Mouse (Mus musculus) embryonic facial prominence, embryonic 13.5 days (tissue): ENCODE measurements around the gene Tspan17. TPM values are rescaled to one million over a fixed set of nuclear protein-coding genes. Genes with fewer than 3 reads are reported as not detected.

Experiments
- ATAC-seq: fragments of 200-750 bp; cut with Nextera tagmentation; 2 replicates; pipeline ENCODE4 v1.8.0; 2017; ENCODE audit warnings: low read depth; ENCODE audit not compliant: insufficient number of reproducible peaks, insufficient read depth, low FRiP score, low TSS enrichment
- H3K27ac ChIP-seq: fragments of 300-500 bp; sonication (generic); 2 replicates; pipeline ENCODE4 v1.5.1; 2015; ENCODE audit warnings: moderate library complexity, mild to moderate bottlenecking, inconsistent platforms
- H3K27me3 ChIP-seq: fragments of 300-500 bp; sonication (generic); 2 replicates; pipeline ENCODE4 v1.6.1; 2015; ENCODE audit warnings: mild to moderate bottlenecking, inconsistent platforms
- H3K36me3 ChIP-seq: fragments of 300-500 bp; sonication (generic); 2 replicates; pipeline ENCODE4 v1.6.1; 2015; ENCODE audit warnings: mild to moderate bottlenecking, inconsistent platforms
- H3K4me1 ChIP-seq: fragments of 300-500 bp; sonication (generic); 2 replicates; pipeline ENCODE4 v1.6.1; 2015; ENCODE audit warnings: inconsistent platforms
- H3K4me2 ChIP-seq: fragments of 300-500 bp; sonication (generic); 2 replicates; pipeline ENCODE4 v1.6.1; 2015; ENCODE audit warnings: moderate library complexity, mild to moderate bottlenecking, inconsistent platforms
- H3K4me3 ChIP-seq: fragments of 300-500 bp; sonication (generic); 2 replicates; pipeline ENCODE4 v1.5.1; 2015; ENCODE audit warnings: mild to moderate bottlenecking, inconsistent platforms
- H3K9ac ChIP-seq: fragments of 300-500 bp; sonication (generic); 2 replicates; pipeline ENCODE4 v1.6.1; 2015; ENCODE audit warnings: mild to moderate bottlenecking, inconsistent platforms
- H3K9me3 ChIP-seq: fragments of 300-500 bp; sonication (generic); 2 replicates; pipeline ENCODE4 v1.6.1; 2016; ENCODE audit warnings: inconsistent platforms
- WGBS: fragments of 180-500 bp; shearing (Covaris S2); methylation state at CpG from one replicate; pipeline ENCODE4 v1.1.7; 2015; ENCODE audit warnings: mixed read lengths; 5-methylcytosine and 5-hydroxymethylcytosine counted together
- polyA plus RNA-seq: library from polyadenylated mRNA; unstranded; fragments of >200 nt; fragmentation: Nextera tagmentation; extraction: Ambion mirVana; gene quantifications from 2 replicates; pipeline ENCODE4 v1.2.1, GENCODE M21; 2015

Tspan17 gene
- polyA plus RNA-seq, 1 experiment from 2014 or later = 7.6 TPM

DNA sequence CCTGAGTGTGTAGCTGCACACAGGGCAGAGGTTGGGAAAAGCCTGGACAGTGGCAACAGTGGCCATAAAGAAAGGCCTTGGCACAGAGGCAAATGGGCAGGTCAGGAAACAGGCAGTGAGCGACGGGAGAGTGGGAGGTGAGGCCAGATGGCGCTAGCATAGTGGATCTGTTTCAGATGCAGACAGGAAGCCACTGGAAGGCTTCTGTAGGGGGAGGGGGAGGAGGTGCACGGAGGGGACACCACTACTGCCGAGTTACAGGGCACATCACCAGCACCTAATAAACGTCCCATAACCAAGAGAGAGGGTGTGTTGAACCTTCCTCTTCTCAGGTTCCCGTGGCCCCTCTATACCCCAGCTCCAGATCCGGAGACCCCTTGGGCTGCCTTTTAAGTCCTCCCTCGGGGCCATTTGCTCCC lies 48.3 kb downstream of the Tspan17 start:
- peaks cover 5% of the 10 kb centered on the region for H3K9me3 ChIP-seq
- 5% methylated on average over 9 of the region's 9 CpGs for WGBS
- peak overlapping the region; percentile 16; the same call in 1 of the 2 replicates for H3K9ac ChIP-seq
- no peaks in the 10 kb centered on the region for H3K36me3 ChIP-seq
- H3K27ac ChIP-seq = no peak overlapping the region
- no peak overlapping the region for H3K4me3 ChIP-seq
- no peaks in the 10 kb centered on the region; the same call in 1 of the 2 replicates for H3K27me3 ChIP-seq
- peak overlapping the region; percentile 35 for H3K4me2 ChIP-seq
- peaks cover 13% of the 10 kb centered on the region for H3K4me1 ChIP-seq
- no peak for ATAC-seq

DNA sequence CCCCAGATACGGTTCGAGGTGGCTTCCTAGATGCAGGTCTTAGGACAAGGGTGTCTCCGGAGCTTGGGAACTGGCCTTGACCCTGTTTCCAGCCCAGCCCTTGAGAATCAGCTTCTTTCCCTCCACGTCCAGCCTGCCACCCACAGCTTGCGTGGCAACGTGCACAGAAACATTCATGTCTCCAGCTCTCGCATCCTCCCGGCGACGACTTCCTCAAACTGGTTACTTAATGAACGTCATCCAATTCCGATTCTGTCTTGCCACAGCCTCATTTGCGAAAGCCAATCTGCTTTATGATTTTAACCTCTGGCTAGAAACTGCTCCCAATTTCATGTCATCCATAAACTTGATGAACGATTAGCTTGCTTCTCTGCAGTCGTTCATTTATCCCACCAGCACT lies 49.4 kb downstream of the Tspan17 start:
- H3K36me3 ChIP-seq = no peaks in the 10 kb centered on the region
- no peak overlapping the region for H3K4me2 ChIP-seq

DNA sequence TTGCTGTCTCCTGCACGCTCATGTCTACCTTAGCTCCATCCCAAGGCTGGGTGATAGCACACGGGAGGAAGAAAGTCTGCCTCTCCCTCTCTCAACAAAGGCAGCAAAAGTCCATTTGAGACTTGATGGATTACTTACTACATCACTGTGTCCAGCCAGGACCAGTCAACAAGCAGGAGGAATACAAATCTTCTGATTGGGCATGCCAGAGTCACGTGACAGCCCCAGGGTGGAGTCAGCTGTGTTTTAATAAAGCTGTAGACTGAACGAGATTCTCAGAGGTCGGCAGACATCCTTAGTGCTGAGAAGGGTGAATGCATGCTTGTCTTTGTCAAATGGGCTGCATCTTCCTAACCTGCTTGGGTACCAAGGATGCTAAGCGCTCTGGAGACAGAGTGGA lies 50.0 kb downstream of the Tspan17 start:
- H3K27me3 ChIP-seq = no peaks in the 10 kb centered on the region; the same call in 1 of the 2 replicates
- H3K4me3 ChIP-seq = no peak overlapping the region
- no peak overlapping the region for H3K9ac ChIP-seq
- 70% methylated on average over 6 of the region's 6 CpGs for WGBS
- no peaks in the 10 kb centered on the region for H3K36me3 ChIP-seq
- no peak for ATAC-seq
- H3K9me3 ChIP-seq = peaks cover 5% of the 10 kb centered on the region
- no peak overlapping the region for H3K4me2 ChIP-seq
- H3K4me1 ChIP-seq = peaks cover 13% of the 10 kb centered on the region
- H3K27ac ChIP-seq = no peak overlapping the region

More for the DNA sequence above, 49.4 kb downstream of the Tspan17 start:
- H3K4me1 ChIP-seq = peaks cover 13% of the 10 kb centered on the region
- ATAC-seq = no peak
- no peak overlapping the region for H3K27ac ChIP-seq
- H3K4me3 ChIP-seq = no peak overlapping the region
- WGBS = 68% methylated on average over 15 of the region's 15 CpGs
- H3K9me3 ChIP-seq = peaks cover 5% of the 10 kb centered on the region
- H3K9ac ChIP-seq = no peak overlapping the region
- H3K27me3 ChIP-seq = no peaks in the 10 kb centered on the region; the same call in 1 of the 2 replicates

DNA sequence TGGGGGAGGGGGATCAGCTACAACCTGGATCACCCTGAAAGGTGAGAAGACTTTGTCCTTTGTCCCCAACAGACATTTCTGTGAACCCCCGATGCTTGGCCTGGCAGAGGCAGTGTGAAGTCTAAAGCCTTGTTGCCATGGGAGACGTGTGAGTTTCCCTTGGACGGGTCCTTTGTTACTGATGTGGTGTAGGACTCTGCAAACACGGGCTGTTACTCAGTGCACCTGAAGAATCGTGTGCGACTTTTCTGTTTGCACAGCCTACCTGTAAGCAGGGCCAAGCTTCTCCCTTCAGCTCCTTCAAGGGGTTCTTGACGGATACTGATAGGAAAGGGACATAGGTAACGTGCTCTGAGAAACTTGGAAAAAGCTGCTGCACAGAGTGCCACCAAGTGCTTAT lies 55.4 kb downstream of the Tspan17 start:
- no peaks in the 10 kb centered on the region for H3K4me1 ChIP-seq
- H3K27ac ChIP-seq = no peak overlapping the region
- H3K27me3 ChIP-seq = no peaks in the 10 kb centered on the region
- peaks cover 5% of the 10 kb centered on the region for H3K9me3 ChIP-seq
- H3K4me3 ChIP-seq = no peak overlapping the region
- ATAC-seq = no peak
- no peaks in the 10 kb centered on the region for H3K36me3 ChIP-seq
- WGBS = 55% methylated on average over 8 of the region's 8 CpGs
- H3K4me2 ChIP-seq = no peak overlapping the region
- no peak overlapping the region for H3K9ac ChIP-seq

Other genes with a start within 250 kb of the Tspan17 start
- gene 4833439L19Rik, start 223.9 kb upstream of the Tspan17 start, polyA plus RNA-seq = 150 and 153 TPM in 2 replicates
- gene Arl10, start 214.4 kb upstream of the Tspan17 start, polyA plus RNA-seq = 31.0 and 33.8 TPM in 2 replicates
- gene Nop16, start 199.3 kb upstream of the Tspan17 start, polyA plus RNA-seq = 97.5 and 113 TPM in 2 replicates
- 168 and 183 TPM in 2 replicates for gene Higd2a, start 199.2 kb upstream of the Tspan17 start, polyA plus RNA-seq
- 38.0 and 39.1 TPM in 2 replicates for gene Cltb, start 178.0 kb upstream of the Tspan17 start, polyA plus RNA-seq
- 82.8 and 92.9 TPM in 2 replicates for gene Faf2, start 167.6 kb upstream of the Tspan17 start, polyA plus RNA-seq
- 58.3 and 62.8 TPM in 2 replicates for gene Rnf44, start 95.5 kb upstream of the Tspan17 start, polyA plus RNA-seq
- gene Cdhr2, start 87.9 kb upstream of the Tspan17 start, polyA plus RNA-seq = 1.4 TPM in 1 of 2 replicates, not detected in the other
- 0.44 and 0.46 TPM in 2 replicates for gene Gprin1, start 39.5 kb upstream of the Tspan17 start, polyA plus RNA-seq
- gene Sncb, start 22.8 kb upstream of the Tspan17 start, polyA plus RNA-seq = 0.20 TPM in 1 of 2 replicates, not detected in the other
- not detected in 2 replicates for gene Eif4e1b, start 5.4 kb upstream of the Tspan17 start, polyA plus RNA-seq
- 0.60 and 0.94 TPM in 2 replicates for gene Unc5a, start 160.0 kb downstream of the Tspan17 start, polyA plus RNA-seq
- 1.1 and 1.2 TPM in 2 replicates for gene Hk3, start 232.0 kb downstream of the Tspan17 start, polyA plus RNA-seq